Mouse (Mus musculus) cortical plate, adult 2 months (tissue): ENCODE data around the gene Fezf1. TPM values are rescaled to one million over a fixed set of nuclear protein-coding genes. Genes with fewer than 3 reads are reported as not detected.
A peak's percentile ranks its signal among the peaks of the same experiment; 100 is the strongest.

Experiments
- H3K27ac ChIP-seq: fragments of 200-500 bp; 2 replicates; pipeline ENCODE4 v1.5.1; 2012; ENCODE audit warnings: low read length, control low read depth, inconsistent platforms; ENCODE audit not compliant: insufficient read depth
- H3K4me1 ChIP-seq: fragments of 200-500 bp; 2 replicates; pipeline ENCODE4 v1.6.1; 2011; ENCODE audit warnings: low read length; ENCODE audit not compliant: control insufficient read depth, insufficient read depth
- H3K4me3 ChIP-seq: fragments of 200-500 bp; 2 replicates; pipeline ENCODE4 v1.5.1; 2011; ENCODE audit warnings: mild to moderate bottlenecking, low read length, control low read depth; ENCODE audit not compliant: insufficient read depth
- CTCF ChIP-seq: fragments of 200-500 bp; IDR thresholded peaks from 2 replicates; pipeline ENCODE4 v1.5.1; 2011; ENCODE audit warnings: mild to moderate bottlenecking, control low read depth, low read length; ENCODE audit not compliant: insufficient read depth; ENCODE audit errors: extremely low read depth
- POLR2A ChIP-seq: fragments of 200-500 bp; IDR thresholded peaks from 2 replicates; pipeline ENCODE4 v1.6.1; 2011; ENCODE audit warnings: mild to moderate bottlenecking, low read length, control low read depth; ENCODE audit not compliant: insufficient read depth; ENCODE audit errors: extremely low read depth
- polyA plus RNA-seq: library from polyadenylated mRNA; depleted of rRNA; stranded (reverse); fragments of >200 nt; gene quantifications from 2 replicates; pipeline ENCODE4 v1.2.3, GENCODE M21; 2012

Gene Fezf1
- polyA plus RNA-seq, 1 experiment: 0.06 TPM

DNA sequence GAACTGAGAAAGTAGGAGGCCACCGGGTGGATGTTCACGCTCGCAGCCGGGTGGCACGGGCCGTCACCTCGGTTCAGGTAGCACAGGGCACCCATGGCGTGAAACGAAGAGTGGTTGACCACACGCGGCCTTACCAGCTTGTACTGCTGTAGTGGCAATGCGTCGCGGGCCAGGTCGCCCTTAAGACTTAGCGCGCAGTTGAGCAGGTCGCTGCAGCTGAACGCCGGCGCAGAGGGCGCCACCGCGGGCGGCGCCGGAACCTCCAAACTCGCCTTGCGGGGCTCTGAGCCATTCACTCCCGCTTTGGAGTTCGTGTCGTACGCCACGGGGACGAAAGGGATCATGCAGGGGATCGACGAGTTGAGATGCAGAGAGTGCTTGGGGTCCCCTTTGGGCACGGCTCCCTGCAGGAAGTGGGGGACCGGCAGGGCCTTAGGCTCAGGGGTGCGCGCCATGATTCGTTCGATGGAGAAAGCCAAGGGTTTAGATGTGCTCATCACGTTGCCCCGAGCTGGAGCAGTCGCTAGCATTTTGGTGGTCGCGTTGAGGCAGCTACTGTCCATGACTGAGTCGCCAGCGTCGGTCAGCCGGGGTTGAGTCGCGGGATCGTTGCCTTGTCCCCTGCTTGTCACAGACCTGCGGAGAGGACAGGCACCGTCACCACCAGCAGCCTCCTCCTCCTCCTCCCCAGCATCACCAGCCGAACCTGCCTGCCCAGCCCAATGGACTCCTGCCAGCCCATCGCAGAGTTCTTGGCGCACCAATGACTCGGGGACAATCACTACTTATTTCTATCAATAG, 450 bp downstream of the Fezf1 start:
- Histone ChIP-seq H3K27ac (no peak overlapping the region), H3K4me3 (no peak overlapping the region), H3K4me1 (no peaks in the 10 kb centered on the region)
- TF ChIP-seq CTCF: no peak
- no peak for TF ChIP-seq POLR2A

DNA sequence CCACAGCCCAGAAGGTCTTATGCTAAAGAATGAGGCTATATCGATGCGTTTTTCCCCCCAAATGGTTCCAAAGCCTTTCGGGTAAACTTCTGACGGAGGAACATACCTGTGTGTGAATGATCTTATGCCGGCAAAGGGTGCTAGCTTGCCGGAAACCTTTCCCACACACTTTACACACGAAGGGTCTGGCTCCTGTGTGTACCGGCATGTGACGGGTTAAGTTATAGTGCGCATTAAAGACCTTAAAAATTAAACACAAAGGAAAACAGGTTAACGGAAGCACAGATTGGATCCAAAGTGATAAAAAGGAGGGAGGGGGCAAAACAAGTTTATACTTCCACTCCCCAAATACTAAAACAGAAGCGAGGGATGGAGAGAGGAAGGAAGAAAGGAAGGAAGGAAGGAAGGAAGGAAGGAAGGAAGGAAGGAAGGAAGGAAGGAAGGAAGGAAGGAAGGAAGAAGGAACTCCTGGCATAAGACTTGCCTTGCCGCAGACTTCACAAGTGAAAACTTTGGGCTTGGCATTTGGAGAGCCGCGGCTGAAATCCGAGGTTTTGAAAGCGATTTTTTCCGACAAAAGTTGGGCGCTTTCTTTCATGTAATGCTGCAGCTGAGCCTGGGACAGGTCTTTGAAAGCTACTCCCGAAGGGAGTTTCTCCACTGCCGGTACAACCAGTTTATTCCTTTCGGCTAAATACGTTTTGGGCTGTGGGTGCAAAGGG, 1.2 kb downstream of the Fezf1 start:
- Histone ChIP-seq H3K27ac (no peak overlapping the region), H3K4me3 (no peak overlapping the region), H3K4me1 (no peaks in the 10 kb centered on the region)
- TF ChIP-seq POLR2A (no peak), CTCF (no peak)

DNA sequence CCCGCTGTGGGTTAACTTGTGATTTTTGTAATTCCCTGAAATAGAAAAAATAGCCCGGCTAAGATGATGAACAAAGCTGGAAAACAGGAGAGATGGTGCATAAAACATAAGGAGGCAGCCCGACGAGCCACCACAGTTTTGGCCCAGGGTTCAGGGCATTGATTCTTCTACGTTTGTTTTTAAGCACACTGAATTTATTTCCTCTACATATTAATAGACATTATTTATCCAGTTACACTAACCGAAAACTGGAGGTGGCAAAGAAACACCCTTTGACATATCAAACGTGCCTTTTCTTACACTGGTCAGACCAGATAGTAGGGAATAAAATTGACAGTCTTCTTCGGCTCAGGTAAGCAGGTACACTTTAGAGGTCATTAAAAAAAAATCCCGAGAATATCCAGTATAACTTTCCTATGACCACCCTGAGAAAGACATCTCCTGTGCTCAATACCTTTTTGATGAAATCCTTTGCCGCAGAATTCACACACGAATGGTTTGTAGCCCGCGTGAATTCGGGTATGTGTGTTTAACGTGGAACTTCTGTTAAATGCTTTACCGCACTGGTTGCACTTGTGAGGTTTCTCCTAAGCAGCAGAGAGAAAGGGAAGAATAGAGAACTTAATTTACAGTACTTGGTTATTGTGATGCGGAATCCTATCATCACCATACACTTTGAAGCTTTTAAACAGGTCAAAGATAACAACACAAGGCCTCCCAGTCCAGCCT, 1.9 kb downstream of the Fezf1 start:
- no peak overlapping the region for H3K27ac ChIP-seq
- TF ChIP-seq POLR2A: no peak
- TF ChIP-seq CTCF: no peak
- H3K4me3 ChIP-seq: no peak overlapping the region
- no peaks in the 10 kb centered on the region for H3K4me1 ChIP-seq

DNA sequence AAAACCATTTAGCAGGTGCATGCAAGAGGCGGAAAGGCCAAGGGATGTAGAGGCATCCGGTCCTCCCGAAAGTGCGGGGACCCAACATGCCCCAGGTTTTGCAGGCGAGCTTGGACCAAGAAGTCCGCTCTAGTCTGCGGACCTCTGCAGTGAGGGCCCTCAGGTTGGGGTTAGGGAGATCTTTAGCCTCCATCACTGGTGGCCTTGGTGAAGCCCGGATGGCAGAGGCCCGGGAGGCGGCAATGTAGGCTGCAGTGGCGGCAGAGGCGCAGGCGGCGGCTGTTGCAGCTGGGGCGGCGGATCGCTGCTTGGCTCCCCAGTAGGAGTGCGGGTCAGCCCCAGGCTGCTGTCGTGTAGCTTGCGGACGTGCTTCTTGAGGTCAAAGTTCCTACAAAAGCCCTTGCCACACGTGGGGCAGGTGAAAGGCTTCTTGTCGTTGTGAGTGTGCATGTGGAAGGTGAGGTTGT, 2.6 kb downstream of the Fezf1 start:
- Histone ChIP-seq H3K4me1 (no peaks in the 10 kb centered on the region), H3K27ac (no peak overlapping the region), H3K4me3 (no peak overlapping the region)
- TF ChIP-seq CTCF (no peak), POLR2A (no peak)

DNA sequence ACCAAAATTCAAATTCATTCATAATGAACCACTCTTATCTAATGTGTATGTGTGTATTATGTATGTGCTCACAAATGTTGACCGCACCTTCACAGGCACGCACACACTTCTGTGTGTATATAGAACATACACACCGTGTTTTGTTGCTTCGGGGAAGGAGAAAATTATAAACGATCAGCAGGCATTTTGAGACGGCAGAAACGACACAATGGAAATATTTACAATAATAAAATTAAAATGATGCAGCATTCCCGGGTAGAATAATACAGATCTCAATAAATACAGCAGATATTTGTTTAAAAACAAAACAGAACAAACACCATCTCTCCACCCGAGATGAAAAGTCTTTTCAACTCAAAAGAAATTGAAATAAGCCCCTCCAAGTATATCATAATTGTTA, 3.0 kb downstream of the Fezf1 start:
- H3K4me1 ChIP-seq: no peaks in the 10 kb centered on the region

DNA sequence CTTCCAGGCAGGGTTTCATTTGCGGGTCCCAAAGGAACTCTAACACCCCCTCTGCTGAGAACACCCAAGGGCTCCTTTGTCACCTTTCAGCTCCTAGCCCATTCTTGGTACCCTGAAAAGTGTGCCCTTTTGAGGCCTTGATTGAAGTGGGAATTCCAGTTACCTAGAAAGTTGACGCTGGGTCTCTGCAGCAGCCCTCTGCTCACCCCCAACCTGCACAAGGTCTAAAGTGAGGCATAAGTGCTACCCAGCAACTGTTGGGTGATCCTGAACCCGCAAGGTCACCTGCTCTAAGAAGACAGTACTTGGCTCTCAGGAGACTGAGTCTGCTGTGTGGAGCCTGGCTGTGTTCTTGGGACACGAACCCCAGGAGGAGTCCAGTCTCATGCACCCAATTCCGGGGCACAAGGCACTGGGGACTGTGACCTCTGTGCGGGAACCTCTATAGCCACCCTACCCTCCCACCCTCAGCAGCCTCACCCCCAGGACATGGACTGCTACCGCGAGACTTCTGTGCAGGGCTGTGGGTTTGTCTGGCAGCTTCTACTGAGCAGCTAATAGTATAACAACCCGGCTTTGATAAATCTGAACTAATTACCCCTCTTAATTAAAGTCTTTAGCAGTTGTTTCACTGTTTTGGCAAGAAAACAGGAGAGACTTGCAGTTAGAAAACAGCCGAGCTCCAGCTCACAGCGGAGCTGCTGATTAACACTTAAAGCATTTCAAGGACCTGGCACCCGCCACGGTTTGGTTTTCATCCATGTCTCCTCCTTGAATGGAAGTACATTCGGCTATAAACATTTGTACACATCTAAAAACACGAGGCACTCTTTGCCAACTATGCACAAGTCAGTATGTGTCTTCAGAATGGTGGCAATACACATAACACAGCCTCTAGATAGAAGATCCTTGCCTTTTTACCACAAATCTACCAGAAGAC, 4.1 kb downstream of the Fezf1 start:
- TF ChIP-seq POLR2A: no peak
- no peak for TF ChIP-seq CTCF
- Histone ChIP-seq H3K27ac (no peak overlapping the region), H3K4me3 (no peak overlapping the region)

More for the DNA sequence above, 3.0 kb downstream of the Fezf1 start:
- Histone ChIP-seq H3K4me3 (no peak overlapping the region), H3K27ac (no peak overlapping the region)
- TF ChIP-seq CTCF (no peak), POLR2A (no peak)

DNA sequence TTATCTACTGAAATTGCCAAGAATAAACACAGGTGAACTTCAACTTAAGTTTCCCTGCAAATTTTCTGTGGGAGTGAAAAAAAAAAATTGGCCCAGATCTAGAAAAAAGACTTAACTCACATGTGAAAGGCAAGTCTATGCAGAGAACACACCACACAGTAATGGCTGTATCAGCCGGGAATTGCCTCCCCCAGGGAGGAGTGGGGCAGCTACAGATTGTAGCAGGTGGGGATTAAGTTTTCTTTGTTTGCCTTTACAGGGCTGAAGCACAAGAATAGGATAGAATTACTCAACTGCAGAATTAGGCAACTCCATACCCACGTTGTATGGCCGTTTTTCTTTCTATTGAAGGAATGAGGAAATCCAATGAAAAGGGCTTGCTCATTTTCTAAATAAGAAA, 36.7 kb downstream of the Fezf1 start:
- TF ChIP-seq CTCF (no peak), POLR2A (no peak)
- Histone ChIP-seq H3K4me3 (no peak overlapping the region), H3K4me1 (no peaks in the 10 kb centered on the region), H3K27ac (no peak overlapping the region)

More for the DNA sequence above, 4.1 kb downstream of the Fezf1 start:
- H3K4me1 ChIP-seq: no peaks in the 10 kb centered on the region

DNA sequence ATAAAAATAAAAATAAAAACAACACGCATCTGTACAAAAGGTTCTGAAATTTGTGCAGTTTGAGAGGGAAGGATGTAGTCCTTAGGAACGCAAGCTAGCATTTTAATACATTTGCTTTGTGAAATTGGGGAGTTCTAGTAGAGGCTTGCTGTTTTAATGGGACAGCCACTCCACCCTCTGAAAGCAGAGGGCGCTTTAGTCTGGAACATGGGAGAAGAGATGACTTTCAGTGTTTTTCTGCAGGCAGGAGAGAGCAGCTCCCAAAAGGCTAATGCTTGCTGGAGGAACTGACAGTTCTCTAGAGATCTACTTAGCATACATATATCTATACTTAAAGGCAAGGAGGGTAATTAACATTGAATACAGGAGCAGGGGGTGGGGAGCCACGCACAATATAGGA, 40.4 kb downstream of the Fezf1 start:
- H3K27ac ChIP-seq: no peak overlapping the region
- TF ChIP-seq POLR2A: no peak
- TF ChIP-seq CTCF: peak; percentile 12; the same call in 1 of the 2 replicates
- H3K4me3 ChIP-seq: no peak overlapping the region
- no peaks in the 10 kb centered on the region for H3K4me1 ChIP-seq
